Mouse (Mus musculus): ENCODE measurements around the gene Shisa2. TPM values are rescaled to one million over a fixed set of nuclear protein-coding genes. Genes with fewer than 3 reads are reported as not detected.

The Shisa2 gene
- polyA plus RNA-seq (2016; fragmentation: Nextera tagmentation; extraction: Ambion mirVana), result 9.4 and 23.6 TPM in 2 replicates

DNA sequence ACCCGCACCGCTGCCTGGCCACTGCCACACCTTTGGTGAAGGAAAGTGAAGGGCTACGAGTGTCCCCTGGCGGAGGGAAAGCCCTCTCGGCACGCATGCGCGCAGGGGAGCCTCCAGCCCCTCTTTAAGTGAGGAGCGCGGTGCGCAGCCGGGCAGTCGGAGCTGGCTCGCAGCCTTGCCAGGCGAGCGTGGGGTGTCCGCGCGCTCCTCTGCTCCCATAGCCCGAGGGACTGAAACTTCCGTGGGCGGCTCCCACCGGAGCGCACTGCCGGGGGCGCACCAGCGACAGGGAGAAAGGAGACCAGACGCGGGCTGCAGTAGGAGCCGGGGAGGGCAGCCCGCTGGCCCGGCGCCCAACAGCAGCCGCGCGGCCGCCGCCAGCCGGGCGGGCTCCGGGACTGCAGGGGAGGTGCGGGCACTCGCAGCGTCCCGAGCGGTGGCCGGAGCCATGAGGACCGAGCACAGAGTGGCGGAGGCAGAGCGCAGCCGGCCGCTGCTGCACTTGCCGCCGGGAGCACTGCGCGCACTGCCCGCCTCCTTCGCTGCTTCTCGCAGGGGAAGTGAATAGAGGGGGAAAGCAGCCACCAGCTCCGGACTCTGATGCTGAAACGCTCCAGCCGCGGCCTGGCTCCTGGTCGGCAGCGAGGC, at the start of gene Shisa2:
TSS of gene Shisa2 (plus strand) at position 151 of the 648 bp plus-strand sequence.
- DNase-seq (ENCODE audit: low spot score), result peak; percentile 93
- peaks cover 3% of the 10 kb centered on the region; the same call in 1 of the 2 replicates for H3K27me3 ChIP-seq (ENCODE audit: insufficient read depth, poor library complexity, severe bottlenecking)
- peak within 1 kb of the TSS; percentile 73 for H3K4me3 ChIP-seq
- peak within 1 kb of the TSS; percentile 89 for H3K27ac ChIP-seq
- under 1% methylated on average over 65 of the region's 65 CpGs for WGBS
- peaks cover 37% of the 10 kb centered on the region for H3K4me1 ChIP-seq
- H3K36me3 ChIP-seq, result peaks cover 10% of the 10 kb centered on the region
- H3K9me3 ChIP-seq, result no peaks in the 10 kb centered on the region

DNA sequence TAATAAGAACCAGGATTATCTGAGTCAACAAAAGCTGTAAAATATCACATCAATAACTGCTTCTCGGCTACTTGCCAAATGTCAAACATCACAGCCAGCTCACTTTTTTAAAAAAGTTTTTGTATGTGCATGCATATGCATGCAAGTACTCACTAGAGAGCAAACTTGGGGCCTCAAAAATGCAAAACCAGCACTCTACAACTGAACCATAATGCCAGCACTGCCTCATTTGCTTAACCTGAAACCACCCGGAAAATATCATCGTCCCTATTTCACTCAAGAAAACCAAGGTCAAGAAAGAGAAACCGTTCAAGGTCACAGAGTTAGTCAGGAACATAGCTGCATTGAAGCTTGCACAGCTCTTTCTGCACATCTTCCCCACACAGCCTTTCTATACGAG, 48.7 kb upstream of the Shisa2 start:
- H3K27me3 ChIP-seq (ENCODE audit: insufficient read depth, poor library complexity, severe bottlenecking), result no peaks in the 10 kb centered on the region
- peaks cover 35% of the 10 kb centered on the region for H3K36me3 ChIP-seq
- WGBS, result 88% methylated on average over 5 of the region's 5 CpGs
- H3K4me1 ChIP-seq, result peaks cover 3% of the 10 kb centered on the region; the same call in 1 of the 2 replicates
- H3K4me3 ChIP-seq, result no peak overlapping the region
- H3K9me3 ChIP-seq, result no peaks in the 10 kb centered on the region
- no peak overlapping the region for H3K27ac ChIP-seq
- no peak for DNase-seq (ENCODE audit: low spot score)

DNA sequence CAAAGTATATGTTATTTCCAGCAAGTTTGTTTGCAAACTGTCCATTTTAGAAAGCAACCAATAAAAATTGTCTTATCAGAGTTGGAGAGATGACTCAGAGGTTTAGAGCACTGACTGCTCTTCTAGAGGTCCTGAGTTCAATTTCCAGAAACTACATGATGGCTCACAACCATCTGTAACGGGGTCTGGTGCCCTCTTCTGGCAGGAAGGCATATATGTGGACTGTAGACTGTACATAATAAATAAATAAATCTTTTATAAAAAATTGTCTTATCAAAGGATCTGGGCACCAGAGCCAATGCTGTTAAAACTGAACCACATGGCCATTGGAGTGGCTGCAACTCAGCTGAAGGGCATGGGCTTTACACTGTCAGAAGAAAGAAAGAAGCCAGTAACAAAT, 34.5 kb upstream of the Shisa2 start:
- Histone ChIP-seq H3K36me3 (peaks cover 44% of the 10 kb centered on the region), H3K27me3 (ENCODE audit: insufficient read depth, poor library complexity, severe bottlenecking) (no peaks in the 10 kb centered on the region), H3K4me3 (no peak overlapping the region), H3K4me1 (no peaks in the 10 kb centered on the region), H3K27ac (no peak overlapping the region), H3K9me3 (no peaks in the 10 kb centered on the region)
- WGBS, result 71% methylated on average over 1 of the region's 1 CpGs
- DNase-seq (ENCODE audit: low spot score), result no peak

DNA sequence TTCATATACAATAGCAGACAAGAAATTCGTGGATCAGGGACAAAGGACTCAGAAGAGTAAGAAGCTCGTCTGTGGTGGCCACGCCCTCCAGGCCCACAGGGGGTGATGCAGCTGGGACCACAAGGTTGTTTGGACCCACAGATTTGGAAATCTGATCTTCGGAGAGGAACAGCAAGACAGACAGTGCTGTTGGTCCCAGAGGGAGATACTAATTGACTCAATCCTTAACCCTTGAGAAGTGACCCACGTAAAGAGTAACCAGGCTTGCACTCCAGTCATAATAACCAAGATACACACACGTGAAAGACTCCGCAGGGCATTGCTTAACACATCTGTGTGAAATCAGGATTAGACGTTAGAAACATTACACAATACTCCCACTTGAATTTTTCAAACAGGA, 33.2 kb upstream of the Shisa2 start:
- Histone ChIP-seq H3K27me3 (ENCODE audit: insufficient read depth, poor library complexity, severe bottlenecking) (no peaks in the 10 kb centered on the region), H3K4me1 (peaks cover 4% of the 10 kb centered on the region), H3K4me3 (no peak overlapping the region), H3K36me3 (peaks cover 34% of the 10 kb centered on the region), H3K27ac (no peak overlapping the region), H3K9me3 (no peaks in the 10 kb centered on the region)
- WGBS, result 83% methylated on average over 8 of the region's 8 CpGs
- DNase-seq (ENCODE audit: low spot score), result no peak

DNA sequence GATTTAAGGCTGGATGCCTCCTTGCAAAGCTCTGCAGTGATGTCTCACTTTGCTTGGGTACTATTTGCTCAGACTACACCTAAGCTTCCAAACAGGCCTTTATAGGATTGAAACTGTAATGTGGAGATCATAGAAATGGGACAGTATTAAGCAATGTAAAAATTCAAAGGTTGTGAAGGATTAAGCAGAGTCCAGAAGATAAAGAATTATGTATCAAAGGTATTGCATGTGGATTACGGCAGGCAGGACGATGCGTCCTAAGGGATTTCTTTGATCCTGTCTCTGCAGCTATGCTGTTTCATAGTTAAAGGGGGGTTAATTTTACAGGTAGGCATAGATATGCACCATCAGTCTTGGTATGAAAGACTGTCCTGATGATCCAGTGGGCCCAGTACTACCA, 32.5 kb upstream of the Shisa2 start:
- peak; percentile 4 for DNase-seq (ENCODE audit: low spot score)
- H3K27ac ChIP-seq, result no peak overlapping the region
- peaks cover 33% of the 10 kb centered on the region for H3K36me3 ChIP-seq
- no peaks in the 10 kb centered on the region for H3K27me3 ChIP-seq (ENCODE audit: insufficient read depth, poor library complexity, severe bottlenecking)
- H3K9me3 ChIP-seq, result no peaks in the 10 kb centered on the region
- WGBS, result 91% methylated on average over 3 of the region's 3 CpGs
- H3K4me1 ChIP-seq, result peaks cover 11% of the 10 kb centered on the region
- no peak overlapping the region for H3K4me3 ChIP-seq

DNA sequence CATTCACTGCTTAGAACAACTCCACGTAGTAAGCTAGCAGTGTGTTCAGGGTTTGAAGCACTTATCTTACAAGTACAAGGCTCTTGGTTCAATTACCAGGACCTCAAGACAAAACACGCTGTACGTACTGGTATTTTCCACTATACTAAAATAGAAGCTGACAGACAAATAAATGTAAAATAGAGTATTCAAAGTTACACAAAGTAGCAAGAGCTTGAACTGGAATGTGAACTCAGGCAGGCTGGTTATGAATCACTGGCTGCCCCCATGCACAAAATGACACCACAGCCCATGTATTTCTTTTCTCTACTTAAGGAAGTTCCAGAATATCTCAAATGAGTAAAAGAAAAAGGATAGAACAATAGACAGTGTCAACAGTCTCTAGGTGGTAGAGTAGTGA, 30.1 kb upstream of the Shisa2 start:
- peaks cover 12% of the 10 kb centered on the region; the same call in 1 of the 2 replicates for H3K36me3 ChIP-seq

DNA sequence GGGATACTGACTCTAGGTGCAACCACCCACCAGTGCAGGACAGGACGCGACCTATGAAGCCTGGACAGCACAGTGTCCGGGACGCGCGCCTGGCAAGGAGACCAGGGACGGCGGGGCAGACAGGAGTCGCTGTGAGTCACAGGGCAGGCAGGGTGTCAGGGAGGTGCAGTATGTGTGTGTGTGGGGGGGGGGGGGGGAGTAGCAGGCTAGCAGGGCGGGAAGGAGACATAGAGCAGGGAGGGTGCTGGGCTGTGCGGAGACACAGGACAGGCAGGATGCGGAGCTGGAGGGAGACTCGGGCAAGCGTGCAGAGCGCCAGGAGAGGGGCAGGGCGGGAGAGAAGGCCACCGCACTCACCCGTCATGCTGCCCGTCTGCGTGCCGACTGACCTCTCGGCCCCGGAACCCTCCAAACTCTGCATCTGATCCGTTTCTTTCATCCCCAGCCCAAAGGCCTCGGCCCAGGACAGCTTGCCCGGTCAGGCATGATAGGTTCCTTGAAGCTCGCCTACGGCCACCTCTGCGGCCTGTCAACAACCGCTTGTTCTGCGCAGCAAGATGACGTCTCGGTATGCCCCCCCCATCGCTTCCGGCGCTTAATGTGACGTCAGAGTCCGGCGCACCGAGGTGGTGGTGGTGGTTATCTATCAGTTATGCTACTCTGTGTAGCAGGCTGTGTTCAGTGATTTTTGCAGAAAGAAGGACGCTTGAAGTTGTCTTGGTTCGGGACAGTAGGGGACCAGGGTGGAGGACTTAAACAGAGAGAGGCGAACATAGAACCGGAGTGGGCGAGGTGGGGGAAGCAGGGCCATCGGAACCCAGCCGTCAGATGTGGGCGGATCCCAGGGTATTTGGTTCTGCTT, 27.5 kb upstream of the Shisa2 start, which contains the start of gene Cdadc1:
TSS of gene Cdadc1 (minus strand) at position 562 of the 862 bp plus-strand sequence.
- H3K36me3 ChIP-seq, result 0 out of 2 replicates have a peak, but pooled peaks cover 2% of the 10 kb centered on the region
- peaks cover under 1% of the 10 kb centered on the region; the same call in 1 of the 2 replicates for H3K27me3 ChIP-seq (ENCODE audit: insufficient read depth, poor library complexity, severe bottlenecking)
- no peaks in the 10 kb centered on the region for H3K9me3 ChIP-seq
- WGBS, result under 1% methylated on average over 34 of the region's 48 CpGs
- peak within 1 kb of the TSS; percentile 92 for H3K27ac ChIP-seq
- H3K4me3 ChIP-seq, result peak within 1 kb of the TSS; percentile 94
- peaks cover 11% of the 10 kb centered on the region for H3K4me1 ChIP-seq
- DNase-seq (ENCODE audit: low spot score), result peak; percentile 96

More for the DNA sequence above, 30.1 kb upstream of the Shisa2 start:
- no peak overlapping the region for H3K27ac ChIP-seq
- H3K9me3 ChIP-seq, result no peaks in the 10 kb centered on the region
- 91% methylated on average over 3 of the region's 3 CpGs for WGBS
- H3K4me1 ChIP-seq, result peaks cover 11% of the 10 kb centered on the region
- peak; percentile 16 for DNase-seq (ENCODE audit: low spot score)
- no peak overlapping the region for H3K4me3 ChIP-seq
- H3K27me3 ChIP-seq (ENCODE audit: insufficient read depth, poor library complexity, severe bottlenecking), result no peaks in the 10 kb centered on the region

DNA sequence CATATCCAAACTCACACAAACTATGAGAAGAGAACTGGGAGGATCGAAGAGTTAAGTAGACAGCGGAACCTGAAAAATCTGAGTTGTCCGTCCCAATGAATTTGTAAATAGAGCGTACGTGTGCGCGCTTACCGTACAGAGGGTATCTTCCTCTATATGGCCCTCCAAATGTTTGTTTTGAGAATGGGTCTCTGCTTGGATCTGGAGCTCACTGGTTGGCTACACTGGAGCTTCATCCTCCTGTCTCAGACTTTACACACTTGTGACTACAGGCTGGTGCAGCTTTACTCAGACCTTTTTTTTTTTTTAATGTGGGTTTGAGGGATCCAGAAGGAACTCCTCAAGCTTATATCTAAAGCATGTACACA, 26.9 kb upstream of the Shisa2 start:
- DNase-seq (ENCODE audit: low spot score), result no peak
- H3K4me3 ChIP-seq, result peak overlapping the region; percentile 94
- WGBS, result 2% methylated on average over 8 of the region's 8 CpGs
- no peaks in the 10 kb centered on the region for H3K9me3 ChIP-seq
- 0 out of 2 replicates have a peak, but pooled peaks cover 2% of the 10 kb centered on the region for H3K36me3 ChIP-seq
- H3K4me1 ChIP-seq, result peaks cover 11% of the 10 kb centered on the region
- peak overlapping the region; percentile 92 for H3K27ac ChIP-seq
- H3K27me3 ChIP-seq (ENCODE audit: insufficient read depth, poor library complexity, severe bottlenecking), result peaks cover 6% of the 10 kb centered on the region; the same call in 1 of the 2 replicates

DNA sequence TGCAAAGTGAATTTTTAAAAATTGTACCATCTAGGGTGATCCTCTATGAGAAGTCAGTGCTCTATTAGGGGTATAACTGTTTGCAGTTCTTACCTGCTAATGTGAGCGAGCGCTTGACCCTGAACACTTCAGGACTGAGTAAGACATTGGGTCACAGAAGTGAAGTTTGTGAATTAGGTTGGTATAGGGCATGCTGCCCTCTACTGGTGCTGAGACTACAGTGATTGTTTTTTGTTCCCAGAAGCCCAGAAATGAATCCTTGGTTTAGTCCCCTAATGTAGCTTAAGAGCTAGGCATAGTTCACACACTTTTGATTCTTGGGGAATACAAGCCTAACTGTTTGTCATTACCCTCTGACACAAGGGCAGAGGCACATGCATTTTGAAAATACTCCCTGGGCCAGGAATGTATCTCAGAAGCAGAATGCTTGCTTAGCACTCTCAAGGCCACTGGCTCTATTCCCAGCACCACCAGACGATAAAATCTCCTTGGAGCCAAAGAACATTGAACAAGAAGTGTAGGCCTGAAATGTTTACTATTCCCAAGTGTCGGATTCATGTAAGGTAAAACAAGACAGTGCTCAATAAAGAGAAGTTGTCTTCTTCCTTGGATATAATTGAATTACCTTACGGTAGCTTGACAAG, 21.0 kb upstream of the Shisa2 start:
- H3K27me3 ChIP-seq (ENCODE audit: insufficient read depth, poor library complexity, severe bottlenecking), result peaks cover 6% of the 10 kb centered on the region; the same call in 1 of the 2 replicates
- DNase-seq (ENCODE audit: low spot score), result peak; percentile 73
- no peak overlapping the region for H3K27ac ChIP-seq
- no peaks in the 10 kb centered on the region for H3K36me3 ChIP-seq
- peaks cover 8% of the 10 kb centered on the region; the same call in 1 of the 2 replicates for H3K4me1 ChIP-seq
- WGBS, result 61% methylated on average over 5 of the region's 5 CpGs
- H3K9me3 ChIP-seq, result no peaks in the 10 kb centered on the region
- H3K4me3 ChIP-seq, result no peak overlapping the region

DNA sequence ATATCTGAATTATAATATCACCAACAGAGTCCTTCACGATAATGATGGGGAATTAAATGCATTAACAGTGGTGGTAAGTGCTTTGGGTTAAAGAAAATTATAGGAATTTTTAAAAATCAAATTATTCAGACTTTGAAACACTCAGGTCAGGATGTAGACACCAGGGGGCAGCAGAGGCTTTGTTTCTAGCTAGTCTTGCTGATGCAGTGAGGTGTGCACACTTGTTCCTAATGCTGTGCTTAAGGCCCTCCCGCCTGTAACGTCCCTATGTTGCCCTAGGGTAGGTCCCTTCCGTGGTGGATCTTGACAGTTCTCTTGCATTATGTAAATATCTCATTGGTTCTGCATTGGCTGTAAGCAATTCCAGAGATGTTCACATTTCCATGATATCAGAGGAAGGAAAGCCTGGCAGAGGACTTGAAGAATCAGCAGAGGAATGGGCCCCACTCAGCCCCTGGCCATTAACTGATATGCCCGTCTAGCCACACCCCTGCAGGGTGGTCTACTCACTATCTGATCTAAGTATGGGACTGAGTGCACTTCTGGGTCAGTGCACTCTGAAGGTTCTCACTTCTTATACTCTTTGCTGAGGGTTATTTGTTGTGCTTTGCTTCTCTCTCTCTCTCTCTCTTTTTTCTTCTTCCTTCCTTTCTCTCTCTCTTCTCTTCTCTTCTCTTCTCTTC, 19.3 kb upstream of the Shisa2 start:
- peaks cover 6% of the 10 kb centered on the region; the same call in 1 of the 2 replicates for H3K27me3 ChIP-seq (ENCODE audit: insufficient read depth, poor library complexity, severe bottlenecking)
- no peaks in the 10 kb centered on the region for H3K9me3 ChIP-seq
- WGBS, result 18% methylated on average over 5 of the region's 5 CpGs
- H3K27ac ChIP-seq, result no peak overlapping the region
- no peak overlapping the region for H3K4me3 ChIP-seq
- H3K4me1 ChIP-seq, result peaks cover 8% of the 10 kb centered on the region; the same call in 1 of the 2 replicates
- DNase-seq (ENCODE audit: low spot score), result peak; percentile 80
- H3K36me3 ChIP-seq, result no peaks in the 10 kb centered on the region

DNA sequence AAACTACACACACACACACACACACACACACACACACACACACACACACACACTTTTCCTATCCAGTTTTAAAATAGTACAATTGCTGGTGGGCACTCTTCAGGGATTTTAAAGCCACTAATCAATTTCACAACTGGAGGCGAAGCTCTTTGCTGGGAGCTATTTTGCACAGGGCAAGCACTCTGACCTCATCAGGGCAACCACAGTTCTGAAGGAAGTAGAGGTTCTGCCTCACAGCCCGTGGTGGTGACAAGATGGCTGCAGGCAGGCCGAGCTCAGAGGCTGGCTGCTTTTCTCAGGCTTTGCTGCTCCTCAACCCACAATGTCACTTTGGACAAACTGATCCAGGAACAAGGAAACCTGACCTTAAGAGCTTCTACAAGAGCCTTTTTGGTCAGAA, 18.1 kb upstream of the Shisa2 start:
- no peaks in the 10 kb centered on the region for H3K9me3 ChIP-seq
- H3K36me3 ChIP-seq, result no peaks in the 10 kb centered on the region
- H3K27ac ChIP-seq, result no peak overlapping the region
- no peak for DNase-seq (ENCODE audit: low spot score)
- peaks cover 6% of the 10 kb centered on the region; the same call in 1 of the 2 replicates for H3K27me3 ChIP-seq (ENCODE audit: insufficient read depth, poor library complexity, severe bottlenecking)
- WGBS, result 52% methylated on average over 3 of the region's 3 CpGs
- peaks cover 8% of the 10 kb centered on the region; the same call in 1 of the 2 replicates for H3K4me1 ChIP-seq
- no peak overlapping the region for H3K4me3 ChIP-seq

DNA sequence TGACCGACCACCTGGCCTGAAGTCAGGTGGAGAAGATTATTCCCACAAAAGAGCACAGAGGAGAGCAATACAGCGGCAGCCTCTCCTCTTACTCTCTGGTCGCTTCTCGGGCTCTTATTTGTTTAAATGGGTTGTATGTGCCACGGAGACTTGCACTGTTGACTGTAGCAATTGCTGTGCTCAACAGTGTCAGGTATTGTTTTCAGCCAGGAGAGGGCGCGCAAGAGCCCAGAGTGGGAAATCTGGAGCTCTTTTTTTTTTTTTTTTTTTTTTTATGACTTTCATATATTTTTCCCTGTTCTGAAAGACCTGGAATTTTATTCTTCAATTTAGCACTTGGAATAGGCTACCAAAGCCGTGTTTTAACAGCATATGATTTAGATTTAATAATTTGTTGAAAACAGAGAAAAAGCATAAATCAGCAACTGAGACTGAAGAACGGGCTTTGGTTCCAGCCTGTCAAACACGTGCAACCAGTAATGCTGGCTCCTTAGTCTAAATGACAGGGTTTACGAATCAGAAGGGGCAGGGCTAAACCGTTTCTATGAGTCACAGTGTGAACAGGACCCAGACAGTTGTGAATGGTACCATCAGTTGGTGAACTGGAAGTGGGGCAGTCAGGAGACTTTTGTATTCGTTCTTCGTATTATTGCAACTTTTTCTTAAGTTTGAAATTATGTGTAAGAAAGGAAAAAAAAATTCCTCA, 12.0 kb upstream of the Shisa2 start:
- no peaks in the 10 kb centered on the region for H3K4me1 ChIP-seq
- H3K4me3 ChIP-seq, result no peak overlapping the region
- no peak for DNase-seq (ENCODE audit: low spot score)
- 55% methylated on average over 14 of the region's 14 CpGs for WGBS
- no peaks in the 10 kb centered on the region for H3K9me3 ChIP-seq
- no peaks in the 10 kb centered on the region for H3K27me3 ChIP-seq (ENCODE audit: insufficient read depth, poor library complexity, severe bottlenecking)
- H3K27ac ChIP-seq, result no peak overlapping the region
- no peaks in the 10 kb centered on the region for H3K36me3 ChIP-seq

Data from heart, embryonic 10.5 days (tissue).